Mouse (Mus musculus) thymus, adult 2 months (tissue): Measurements from ENCODE around the gene Dlx1. TPM values are rescaled to one million over a fixed set of nuclear protein-coding genes. Genes with fewer than 3 reads are reported as not detected.
A peak's percentile ranks its signal among the peaks of the same experiment; 100 is the strongest.

Source experiments
- DNase-seq: peaks from one replicate; pipeline ENCODE4 v3.0.0; 2021
- H3K27ac ChIP-seq: fragments of 200-500 bp; 2 replicates; pipeline ENCODE4 v1.5.1; 2012; ENCODE audit warnings: low read length, control low read depth; ENCODE audit not compliant: control insufficient read depth, insufficient read depth
- H3K27me3 ChIP-seq: fragments of 200-500 bp; 2 replicates; pipeline ENCODE4 v1.6.1; 2012; ENCODE audit warnings: mild to moderate bottlenecking, low read length, moderate library complexity, mixed read lengths; ENCODE audit not compliant: control insufficient read depth, insufficient read depth
- H3K36me3 ChIP-seq: fragments of 200-500 bp; 2 replicates; pipeline ENCODE4 v1.6.1; 2012; ENCODE audit warnings: mild to moderate bottlenecking, low read length, moderate library complexity; ENCODE audit not compliant: control insufficient read depth, insufficient read depth
- H3K4me1 ChIP-seq: fragments of 200-500 bp; replicated peaks from 2 replicates; pipeline ENCODE4 v1.6.1; 2012; ENCODE audit warnings: low read length; ENCODE audit not compliant: control insufficient read depth, insufficient read depth
- H3K4me3 ChIP-seq: fragments of 200-500 bp; 2 replicates; pipeline ENCODE4 v1.5.1; 2012; ENCODE audit warnings: mild to moderate bottlenecking, low read length, control low read depth, moderate library complexity; ENCODE audit not compliant: control insufficient read depth, insufficient read depth
- CTCF ChIP-seq: fragments of 200-500 bp; IDR thresholded peaks from 2 replicates; pipeline ENCODE4 v1.5.1; 2012; ENCODE audit warnings: mild to moderate bottlenecking, control low read depth, low read length, moderate library complexity, borderline replicate concordance; ENCODE audit not compliant: control insufficient read depth, poor library complexity, insufficient read depth; ENCODE audit errors: extremely low read depth
- POLR2A ChIP-seq: fragments of 200-500 bp; IDR thresholded peaks from 2 replicates; pipeline ENCODE4 v1.6.1; 2012; ENCODE audit warnings: mild to moderate bottlenecking, low read length, control low read depth, moderate library complexity; ENCODE audit not compliant: control insufficient read depth, poor library complexity, insufficient read depth; ENCODE audit errors: extremely low read depth
- WGBS: fragments of 180-500 bp; shearing (Covaris S2); methylation state at CpG from one replicate; pipeline ENCODE4 v1.1.7; 2018; 5-methylcytosine and 5-hydroxymethylcytosine counted together
- polyA plus RNA-seq: library from polyadenylated mRNA; depleted of rRNA; stranded (reverse); fragments of >200 nt; gene quantifications from 2 replicates; pipeline ENCODE4 v1.2.3, GENCODE M21; 2012

The Dlx1 gene
- polyA plus RNA-seq, 1 experiment = 0.78 TPM

GRCm38 (mm10) chr2:71545401-71545881 is 17.5 kb downstream of the Dlx1 start:
- H3K36me3 ChIP-seq = no peaks in the 10 kb centered on the region
- WGBS = 5% methylated on average over 32 of the region's 32 CpGs
- H3K27me3 ChIP-seq = peaks cover 59% of the 10 kb centered on the region
- no peak overlapping the region for H3K4me3 ChIP-seq
- no peak overlapping the region for H3K27ac ChIP-seq
- peak; percentile 21 for DNase-seq
- TF ChIP-seq POLR2A (no peak), CTCF (no peak)
- H3K4me1 ChIP-seq = peaks cover 18% of the 10 kb centered on the region

- peaks cover 56% of the 10 kb centered on the region for H3K27me3 ChIP-seq
- H3K4me1 ChIP-seq = peaks cover 18% of the 10 kb centered on the region
- no peak for TF ChIP-seq CTCF
- no peak for TF ChIP-seq POLR2A
- H3K27ac ChIP-seq = no peak overlapping the region
- no peaks in the 10 kb centered on the region for H3K36me3 ChIP-seq
- WGBS = 3% methylated on average over 57 of the region's 59 CpGs
- peak overlapping the region; percentile 26 for H3K4me3 ChIP-seq
- peak; percentile 25 for DNase-seq
Observed at GRCm38 (mm10) chr2:71545882-71546639, 18.1 kb downstream of the Dlx1 start.

GRCm38 (mm10) chr2:71546640-71547071 is 18.7 kb downstream of the Dlx1 start, which contains the start of gene Dlx2:
Dlx2 (minus strand) TSS chr2:71546754.
- H3K27ac ChIP-seq = no peak within 1 kb of the TSS
- peaks cover 18% of the 10 kb centered on the region for H3K4me1 ChIP-seq
- H3K27me3 ChIP-seq = peaks cover 55% of the 10 kb centered on the region
- H3K4me3 ChIP-seq = peak within 1 kb of the TSS; percentile 26
- TF ChIP-seq CTCF (no peak), POLR2A (no peak)
- H3K36me3 ChIP-seq = no peaks in the 10 kb centered on the region
- DNase-seq = peak; percentile 53
- 2% methylated on average over 37 of the region's 37 CpGs for WGBS

GRCm38 (mm10) chr2:71547829-71548228 is 19.9 kb downstream of the Dlx1 start:
- 4% methylated on average over 8 of the region's 8 CpGs for WGBS
- TF ChIP-seq POLR2A = no peak
- TF ChIP-seq CTCF = peak; percentile 80; the same call in 1 of the 2 replicates
- H3K27ac ChIP-seq = no peak overlapping the region
- H3K27me3 ChIP-seq = peaks cover 50% of the 10 kb centered on the region
- no peak overlapping the region for H3K4me3 ChIP-seq
- H3K4me1 ChIP-seq = peaks cover 18% of the 10 kb centered on the region
- H3K36me3 ChIP-seq = no peaks in the 10 kb centered on the region
- peak; percentile 75 for DNase-seq

GRCm38 (mm10) chr2:71550330-71550729 is 22.4 kb downstream of the Dlx1 start:
- H3K36me3 ChIP-seq = no peaks in the 10 kb centered on the region
- H3K4me1 ChIP-seq = peaks cover 16% of the 10 kb centered on the region
- no peak overlapping the region for H3K27ac ChIP-seq
- peaks cover 35% of the 10 kb centered on the region for H3K27me3 ChIP-seq
- DNase-seq = no peak
- no peak for TF ChIP-seq POLR2A
- no peak for TF ChIP-seq CTCF
- no peak overlapping the region for H3K4me3 ChIP-seq
- 35% methylated on average over 3 of the region's 3 CpGs for WGBS

GRCm38 (mm10) chr2:71551704-71552103 is 23.8 kb downstream of the Dlx1 start:
- TF ChIP-seq POLR2A = no peak
- TF ChIP-seq CTCF = no peak
- no peak for DNase-seq
- no peak overlapping the region for H3K4me3 ChIP-seq

GRCm38 (mm10) chr2:71556071-71556470 is 28.2 kb downstream of the Dlx1 start:
- Histone ChIP-seq H3K4me3 (no peak overlapping the region), H3K4me1 (no peaks in the 10 kb centered on the region), H3K27ac (no peak overlapping the region), H3K36me3 (no peaks in the 10 kb centered on the region), H3K27me3 (peaks cover 11% of the 10 kb centered on the region; the same call in 1 of the 2 replicates)
- TF ChIP-seq CTCF (no peak), POLR2A (no peak)
- DNase-seq = no peak
- 72% methylated on average over 5 of the region's 5 CpGs for WGBS

More at GRCm38 (mm10) chr2:71551704-71552103, 23.8 kb downstream of the Dlx1 start:
- H3K4me1 ChIP-seq = peaks cover 2% of the 10 kb centered on the region
- H3K27me3 ChIP-seq = peaks cover 22% of the 10 kb centered on the region
- no peaks in the 10 kb centered on the region for H3K36me3 ChIP-seq
- WGBS = 1% methylated on average over 17 of the region's 18 CpGs
- no peak overlapping the region for H3K27ac ChIP-seq
